Mouse (Mus musculus) CH12.LX (cell line): ENCODE results near the gene Uba2.

Source experiments
- CHD1 ChIP-seq: IDR thresholded peaks from 2 replicates; pipeline ENCODE4 v1.6.1; 2012; ENCODE audit warnings: low read depth, low read length, improper control_type of control experiment, inconsistent platforms
- CTCF ChIP-seq, 2 experiments: IDR thresholded peaks in 1 of 2; conservative IDR thresholded peaks in 1 of 2; 2 replicates each; pipeline ENCODE4 v1.5.1; 2011 to 2012; ENCODE audit warnings: low read depth in 2 of 2, low read length in 2 of 2, improper control_type of control experiment in 1 of 2, inconsistent platforms in 1 of 2, mild to moderate bottlenecking in 1 of 2, moderate library complexity in 1 of 2
- E2F4 ChIP-seq: IDR thresholded peaks from 2 replicates; pipeline ENCODE4 v1.6.1; 2011; ENCODE audit warnings: low read depth, low read length, improper control_type of control experiment; ENCODE audit not compliant: insufficient replicate concordance
- EP300 ChIP-seq: IDR thresholded peaks from 2 replicates; pipeline ENCODE4 v1.6.1; 2011; ENCODE audit warnings: low read length, improper control_type of control experiment
- ETS1 ChIP-seq: conservative IDR thresholded peaks from 2 replicates; pipeline ENCODE4 v1.6.1; 2012; ENCODE audit warnings: low read depth, mild to moderate bottlenecking, inconsistent platforms, low read length, improper control_type of control experiment, moderate library complexity
- HCFC1 ChIP-seq: IDR thresholded peaks from 2 replicates; pipeline ENCODE4 v1.6.1; 2012; ENCODE audit warnings: low read depth, mild to moderate bottlenecking, inconsistent platforms, low read length, improper control_type of control experiment
- JUND ChIP-seq: conservative IDR thresholded peaks from 2 replicates; pipeline ENCODE4 v1.6.1; 2011; ENCODE audit warnings: low read depth, low read length, improper control_type of control experiment
- MAFK ChIP-seq: IDR thresholded peaks from 2 replicates; pipeline ENCODE4 v1.6.1; 2011; ENCODE audit warnings: low read length, improper control_type of control experiment; ENCODE audit not compliant: insufficient replicate concordance
- MAX ChIP-seq: IDR thresholded peaks from 2 replicates; pipeline ENCODE4 v1.6.1; 2011; ENCODE audit warnings: low read length, improper control_type of control experiment
- POLR2A ChIP-seq: IDR thresholded peaks from 2 replicates; pipeline ENCODE4 v1.6.1; 2011; ENCODE audit warnings: low read depth, mild to moderate bottlenecking, improper control_type of control experiment, low read length

- TF ChIP-seq POLR2A, result no peak
- TF ChIP-seq CTCF (conservative IDR thresholded peaks at IDR 0.05 in 1 of 2, IDR thresholded peaks at IDR 0.05 in 1 of 2; ENCODE audit: low read depth in 2 of 2, low read length in 2 of 2), result no peak
- TF ChIP-seq EP300, result no peak
- no peak for TF ChIP-seq ETS1
- TF ChIP-seq HCFC1, result no peak
- no peak for TF ChIP-seq MAX
- TF ChIP-seq E2F4, result no peak
- no peak for TF ChIP-seq MAFK
- no peak for TF ChIP-seq JUND
- TF ChIP-seq CHD1, result no peak
Measured at GRCm38 (mm10) chr7:34133117-34133762, 36.2 kb downstream of the Uba2 start, which contains the start of gene Wtip.
